Mouse (Mus musculus) lung, embryonic 16.5 days (tissue): ENCODE results near the gene Copa. TPM values are rescaled to one million over a fixed set of nuclear protein-coding genes. Genes with fewer than 3 reads are reported as not detected.

Experiments used
- ATAC-seq: fragments of 200-750 bp; cut with Nextera tagmentation; 2 replicates; pipeline ENCODE4 v1.8.0; 2017; ENCODE audit warnings: low read depth, mild to moderate bottlenecking, moderate library complexity
- H3K27ac ChIP-seq: fragments of 300-500 bp; sonication (generic); 2 replicates; pipeline ENCODE4 v1.5.1; 2014; ENCODE audit warnings: mild to moderate bottlenecking, control low read depth, low read length
- H3K27me3 ChIP-seq: fragments of 300-500 bp; sonication (generic); 2 replicates; pipeline ENCODE4 v1.6.1; 2014; ENCODE audit warnings: low read depth, low read length, mixed read lengths; ENCODE audit not compliant: control insufficient read depth, insufficient read depth
- H3K36me3 ChIP-seq: fragments of 300-500 bp; sonication (generic); 2 replicates; pipeline ENCODE4 v1.6.1; 2014; ENCODE audit warnings: low read length; ENCODE audit not compliant: control insufficient read depth, insufficient read depth
- H3K4me1 ChIP-seq: fragments of 300-500 bp; sonication (generic); replicated peaks from 2 replicates; pipeline ENCODE4 v1.6.1; 2014; ENCODE audit warnings: low read length, mixed read lengths; ENCODE audit not compliant: control insufficient read depth, insufficient read depth
- H3K4me2 ChIP-seq: fragments of 300-500 bp; sonication (generic); 2 replicates; pipeline ENCODE4 v1.6.1; 2014; ENCODE audit warnings: low read depth, low read length, control low read depth
- H3K4me3 ChIP-seq: fragments of 300-500 bp; sonication (generic); 2 replicates; pipeline ENCODE4 v1.5.1; 2014; ENCODE audit warnings: mild to moderate bottlenecking, low read length, control low read depth
- H3K9ac ChIP-seq: fragments of 300-500 bp; sonication (generic); 2 replicates; pipeline ENCODE4 v1.6.1; 2014; ENCODE audit warnings: low read length, control low read depth
- H3K9me3 ChIP-seq: fragments of 300-500 bp; sonication (generic); 2 replicates; pipeline ENCODE4 v1.6.1; 2016; ENCODE audit warnings: low read length; ENCODE audit not compliant: control insufficient read depth
- WGBS: fragments of 180-500 bp; shearing (Covaris S2); extraction: QIAGEN DNeasy Blood & Tissue Kit; methylation state at CpG from one replicate; pipeline ENCODE4 v1.1.7; 2014; 5-methylcytosine and 5-hydroxymethylcytosine counted together
- polyA plus RNA-seq: library from polyadenylated mRNA; unstranded; fragments of >200 nt; fragmentation: Nextera tagmentation; extraction: Ambion mirVana; gene quantifications from 2 replicates; pipeline ENCODE4 v1.2.1, GENCODE M21; 2015

Copa gene
- polyA plus RNA-seq, 1 experiment from 2014 or later = 253 TPM

GRCm38 (mm10) chr1:172167911-172168310, 85.6 kb downstream of the Copa start:
- Histone ChIP-seq H3K4me1 (no peaks in the 10 kb centered on the region), H3K9ac (no peak overlapping the region), H3K27ac (no peak overlapping the region), H3K36me3 (peaks cover 45% of the 10 kb centered on the region), H3K4me2 (no peak overlapping the region), H3K9me3 (no peaks in the 10 kb centered on the region), H3K27me3 (no peaks in the 10 kb centered on the region), H3K4me3 (no peak overlapping the region)
- ATAC-seq = no peak
- WGBS = 89% methylated on average over 5 of the region's 5 CpGs

GRCm38 (mm10) chr1:172169809-172170208, 87.5 kb downstream of the Copa start:
- H3K9ac ChIP-seq = no peak overlapping the region
- H3K4me2 ChIP-seq = no peak overlapping the region
- no peak overlapping the region for H3K27ac ChIP-seq
- H3K27me3 ChIP-seq = no peaks in the 10 kb centered on the region
- no peaks in the 10 kb centered on the region for H3K4me1 ChIP-seq
- H3K4me3 ChIP-seq = no peak overlapping the region
- 94% methylated on average over 5 of the region's 5 CpGs for WGBS
- H3K9me3 ChIP-seq = no peaks in the 10 kb centered on the region
- peaks cover 62% of the 10 kb centered on the region for H3K36me3 ChIP-seq
- no peak for ATAC-seq

Other genes with a start within 250 kb of the Copa start
- gene Cd84, start 242.8 kb upstream of the Copa start, polyA plus RNA-seq = 2.1 and 3.0 TPM in 2 replicates
- gene Gm10521, start 186.9 kb upstream of the Copa start, polyA plus RNA-seq = 0.08 TPM in 1 of 2 replicates, not detected in the other
- 0.85 and 4.5 TPM in 2 replicates for gene Slamf6, start 165.0 kb upstream of the Copa start, polyA plus RNA-seq
- 10.8 and 12.2 TPM in 2 replicates for gene Vangl2, start 54.1 kb upstream of the Copa start, polyA plus RNA-seq
- gene Nhlh1, start 25.0 kb upstream of the Copa start, polyA plus RNA-seq = not detected in 2 replicates
- gene Ncstn, start 266 bp downstream of the Copa start, polyA plus RNA-seq = 146 TPM in 2 replicates
- 124 and 128 TPM in 2 replicates for gene Pex19, start 44.2 kb downstream of the Copa start, polyA plus RNA-seq
- gene Dcaf8, start 65.6 kb downstream of the Copa start, polyA plus RNA-seq = 133 and 141 TPM in 2 replicates
- gene Pea15a, start 124.3 kb downstream of the Copa start, polyA plus RNA-seq = 139 and 147 TPM in 2 replicates
- gene Casq1, start 137.3 kb downstream of the Copa start, polyA plus RNA-seq = 7.9 and 15.3 TPM in 2 replicates
- not detected in 2 replicates for gene Atp1a4, start 175.9 kb downstream of the Copa start, polyA plus RNA-seq
- 42.5 and 46.0 TPM in 2 replicates for gene Igsf8, start 179.1 kb downstream of the Copa start, polyA plus RNA-seq
- gene Atp1a2, start 215.5 kb downstream of the Copa start, polyA plus RNA-seq = 6.2 and 6.7 TPM in 2 replicates
- not detected in 2 replicates for gene Kcnj9, start 246.8 kb downstream of the Copa start, polyA plus RNA-seq